ENCODE assay signal across 22 mouse cellular contexts in genomic region chr17:45871067-45871466, GRCm38 (mm10).
DNase-seq lines count a peak whose midpoint lies in the region; ATAC-seq and TF ChIP-seq lines count a peak whose summit lies in the region.
"Had no signal": no experiment of that assay in that cellular context is flagged by ENCODE, and none has a peak within 500 bp of the region (broad histone marks: within the 10 kb centered on the region; RNA-seq: fewer than 3 reads in every experiment).

No protein-coding gene starts in this region.

- no peak for DNase-seq in forebrain, embryonic 10.5 days (ENCODE audit: extremely low spot score, low spot score)
- DNase-seq in kidney, adult 9 months: peak; percentile 65
- DNase-seq in liver, adult 2 months (ENCODE audit: extremely low read depth, low read depth, low spot score): no peak
- DNase-seq in embryonic facial prominence, embryonic 10.5 days (ENCODE audit: low spot score): no peak
- no peak for DNase-seq in urinary bladder, adult 2 months (ENCODE audit: low spot score)
- DNase-seq: adrenal gland, adult 8-10 months; adrenal gland, postnatal 14 days; adrenal gland, postnatal 36 days; B cell, adult 2 months; cerebellum, adult 9-10 months had no signal

- peaks cover 78% of the 10 kb centered on the region for H3K4me1 ChIP-seq in forebrain, embryonic 10.5 days
- H3K4me1 ChIP-seq in forebrain, embryonic 15.5 days: peaks cover 27% of the 10 kb centered on the region
- peaks cover 36% of the 10 kb centered on the region for H3K4me1 ChIP-seq in kidney, embryonic 14.5 days (ENCODE audit: control insufficient read depth, insufficient read depth, low read length)
- peaks cover 35% of the 10 kb centered on the region for H3K4me1 ChIP-seq in liver, adult 2 months (ENCODE audit: control insufficient read depth, insufficient read depth, low read length)
- peaks cover 5% of the 10 kb centered on the region for H3K4me1 ChIP-seq in liver, embryonic 12.5 days
- peaks cover 74% of the 10 kb centered on the region for H3K4me1 ChIP-seq in embryonic facial prominence, embryonic 10.5 days

- H3K79me2 ChIP-seq in liver, adult 2 months (ENCODE audit: control insufficient read depth, insufficient read depth, low read length): no peaks in the 10 kb centered on the region

- no peak for ATAC-seq in forebrain, embryonic 15.5 days (replicated peaks)
- ATAC-seq in kidney, embryonic 14.5 days (ENCODE audit: low FRiP score, low TSS enrichment): no peak
- no peak for ATAC-seq in liver, embryonic 12.5 days
- ATAC-seq: activated CD4-positive, CD25-positive, alpha-beta regulatory T cell, adult 4 months; CD4-positive, CD25-positive, alpha-beta regulatory T cell, adult 4 months; forebrain, embryonic 13.5 days; forebrain, embryonic 16.5 days; Patski had no signal

- TF ChIP-seq CTCF in liver, adult 2 months (IDR thresholded peaks at IDR 0.05; ENCODE audit: low read depth, low read length): no peak

- no peak overlapping the region for H3K4me2 ChIP-seq in forebrain, embryonic 15.5 days (replicated peaks)
- H3K4me2 ChIP-seq in kidney, embryonic 14.5 days (replicated peaks; ENCODE audit: low read depth, low read length): no peak overlapping the region
- H3K4me2 ChIP-seq in liver, embryonic 12.5 days: no peak overlapping the region
- H3K4me2 ChIP-seq: embryonic facial prominence, embryonic 13.5 days; embryonic facial prominence, embryonic 15.5 days; forebrain, embryonic 13.5 days had no signal

- H3K4me3 ChIP-seq in forebrain, embryonic 10.5 days: no peak overlapping the region
- H3K4me3 ChIP-seq in forebrain, embryonic 15.5 days: no peak overlapping the region
- H3K4me3 ChIP-seq in kidney, embryonic 14.5 days (ENCODE audit: low read length): no peak overlapping the region
- H3K4me3 ChIP-seq in liver, adult 2 months (ENCODE audit: insufficient read depth, low read depth, low read length): no peak overlapping the region
- no peak overlapping the region for H3K4me3 ChIP-seq in liver, embryonic 12.5 days
- no peak overlapping the region for H3K4me3 ChIP-seq in embryonic facial prominence, embryonic 10.5 days
- H3K4me3 ChIP-seq: embryonic facial prominence, embryonic 13.5 days; embryonic facial prominence, embryonic 15.5 days; erythroblast, embryonic 14.5 days; forebrain, embryonic 13.5 days had no signal

- 0 out of 2 replicates have a peak, but pooled peaks cover 6% of the 10 kb centered on the region for H3K9me3 ChIP-seq in forebrain, embryonic 10.5 days
- no peaks in the 10 kb centered on the region for H3K9me3 ChIP-seq in forebrain, embryonic 15.5 days
- H3K9me3 ChIP-seq in kidney, embryonic 14.5 days (ENCODE audit: control insufficient read depth, low read length): no peaks in the 10 kb centered on the region
- H3K9me3 ChIP-seq in liver, embryonic 12.5 days (replicated peaks): no peaks in the 10 kb centered on the region
- no peaks in the 10 kb centered on the region; the same call in 1 of the 2 replicates for H3K9me3 ChIP-seq in embryonic facial prominence, embryonic 10.5 days
- H3K9me3 ChIP-seq: embryonic facial prominence, embryonic 13.5 days; embryonic facial prominence, embryonic 15.5 days; forebrain, embryonic 13.5 days had no signal

- H3K9ac ChIP-seq in forebrain, embryonic 15.5 days (replicated peaks): no peak overlapping the region
- H3K9ac ChIP-seq in kidney, embryonic 14.5 days (ENCODE audit: low read depth, low read length): no peak overlapping the region
- no peak overlapping the region for H3K9ac ChIP-seq in liver, adult 2 months (ENCODE audit: low read depth, low read length)
- no peak overlapping the region for H3K9ac ChIP-seq in liver, embryonic 12.5 days
- H3K9ac ChIP-seq: embryonic facial prominence, embryonic 13.5 days; embryonic facial prominence, embryonic 15.5 days; forebrain, embryonic 13.5 days had no signal

- peaks cover 96% of the 10 kb centered on the region for H3K27me3 ChIP-seq in forebrain, embryonic 10.5 days (ENCODE audit: poor library complexity, severe bottlenecking)
- H3K27me3 ChIP-seq in forebrain, embryonic 15.5 days: no peaks in the 10 kb centered on the region
- peaks cover 17% of the 10 kb centered on the region for H3K27me3 ChIP-seq in kidney, embryonic 14.5 days (ENCODE audit: control insufficient read depth, insufficient read depth, low read length)
- no peaks in the 10 kb centered on the region for H3K27me3 ChIP-seq in liver, adult 2 months (ENCODE audit: control insufficient read depth, insufficient read depth, low read length)
- H3K27me3 ChIP-seq in liver, embryonic 12.5 days (replicated peaks): peaks cover 57% of the 10 kb centered on the region
- peaks cover 83% of the 10 kb centered on the region for H3K27me3 ChIP-seq in embryonic facial prominence, embryonic 10.5 days (replicated peaks; ENCODE audit: low read depth, poor library complexity, severe bottlenecking)
- H3K27me3 ChIP-seq: Patski had no signal

- no peak for TF ChIP-seq POLR2A in liver, adult 2 months (IDR thresholded peaks at IDR 0.05; ENCODE audit: extremely low read depth, insufficient read depth, low read length)

- no peaks in the 10 kb centered on the region for H3K36me3 ChIP-seq in forebrain, embryonic 10.5 days (replicated peaks)
- no peaks in the 10 kb centered on the region for H3K36me3 ChIP-seq in forebrain, embryonic 15.5 days
- no peaks in the 10 kb centered on the region for H3K36me3 ChIP-seq in kidney, embryonic 14.5 days (ENCODE audit: control insufficient read depth, insufficient read depth, low read length)
- no peaks in the 10 kb centered on the region for H3K36me3 ChIP-seq in liver, adult 2 months (ENCODE audit: control insufficient read depth, insufficient read depth, low read length)
- no peaks in the 10 kb centered on the region for H3K36me3 ChIP-seq in liver, embryonic 12.5 days
- H3K36me3 ChIP-seq in embryonic facial prominence, embryonic 10.5 days (replicated peaks): no peaks in the 10 kb centered on the region
- H3K36me3 ChIP-seq: embryonic facial prominence, embryonic 13.5 days; embryonic facial prominence, embryonic 15.5 days; G1E had no signal

- WGBS in forebrain, embryonic 10.5 days: 77% methylated on average over 9 of the region's 9 CpGs
- WGBS in forebrain, embryonic 15.5 days: 82% methylated on average over 9 of the region's 9 CpGs
- 84% methylated on average over 9 of the region's 9 CpGs for WGBS in kidney, embryonic 14.5 days
- 78% methylated on average over 9 of the region's 9 CpGs for WGBS in liver, adult 2 months
- WGBS in liver, embryonic 12.5 days (ENCODE audit: insufficient replicate concordance): 61% methylated on average over 9 of the region's 9 CpGs
- 80% methylated on average over 9 of the region's 9 CpGs for WGBS in embryonic facial prominence, embryonic 10.5 days

- peak overlapping the region; percentile 88; the same call in 1 of the 2 replicates for H3K27ac ChIP-seq in forebrain, embryonic 10.5 days
- H3K27ac ChIP-seq in forebrain, embryonic 15.5 days (replicated peaks): no peak overlapping the region
- H3K27ac ChIP-seq in kidney, embryonic 14.5 days (ENCODE audit: low read depth, low read length): no peak overlapping the region
- peak overlapping the region; percentile 76 for H3K27ac ChIP-seq in liver, adult 2 months (replicated peaks; ENCODE audit: insufficient read depth, low read depth, low read length)
- no peak overlapping the region for H3K27ac ChIP-seq in liver, embryonic 12.5 days
- 0 out of 2 replicates have a peak overlapping the region, but pooled peaks have one; percentile 15 for H3K27ac ChIP-seq in embryonic facial prominence, embryonic 10.5 days (replicated peaks)
- H3K27ac ChIP-seq: embryonic facial prominence, embryonic 13.5 days had no signal

Comparison
In these comparisons a context has a peak if more than half of its experiments do, and no peak if none do; other contexts are left out.
1. H3K27ac ChIP-seq: peak in forebrain, embryonic 10.5 days (single experiment), liver, adult 2 months (single experiment) and embryonic facial prominence, embryonic 10.5 days (single experiment); none in forebrain, embryonic 15.5 days (single experiment), kidney, embryonic 14.5 days (single experiment) and liver, embryonic 12.5 days (single experiment).